Mouse (Mus musculus): ENCODE results near the gene Fopnl. TPM values are rescaled to one million over a fixed set of nuclear protein-coding genes. Genes with fewer than 3 reads are reported as not detected.

Fopnl gene
- polyA plus RNA-seq, 1 experiment from 2014 or later = 149 TPM

DNA sequence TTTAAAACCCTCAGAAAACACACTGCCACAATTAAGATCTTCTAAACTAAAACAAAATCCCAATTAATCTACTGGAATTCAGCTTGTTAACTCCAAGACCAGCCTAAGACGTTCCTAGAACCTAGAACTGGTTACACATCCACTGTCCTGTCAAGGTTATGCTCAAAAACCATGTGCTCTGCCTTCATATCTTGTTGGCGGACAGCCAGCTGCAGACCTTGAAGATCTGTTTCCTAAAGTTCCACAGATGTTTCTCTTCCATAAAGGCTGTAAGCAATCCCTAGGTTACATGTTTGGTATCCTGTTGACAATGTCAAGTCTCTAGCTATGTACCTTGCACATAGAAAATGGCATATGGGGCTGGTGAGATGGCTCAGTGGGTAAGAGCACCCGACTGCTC is 12.4 kb downstream of the Fopnl start:
- H3K27ac ChIP-seq = no peak overlapping the region
- no peaks in the 10 kb centered on the region for H3K9me3 ChIP-seq
- H3K27me3 ChIP-seq (replicated peaks) = no peaks in the 10 kb centered on the region
- peaks cover 21% of the 10 kb centered on the region for H3K36me3 ChIP-seq
- no peak overlapping the region for H3K9ac ChIP-seq
- H3K4me1 ChIP-seq = 0 out of 2 replicates have a peak, but pooled peaks cover 3% of the 10 kb centered on the region
- no peak overlapping the region for H3K4me3 ChIP-seq (replicated peaks)
- WGBS = 80% methylated on average over 3 of the region's 3 CpGs
- no peak overlapping the region for H3K4me2 ChIP-seq
- ATAC-seq (ENCODE audit: insufficient read depth, low FRiP score, low read depth) = no peak

DNA sequence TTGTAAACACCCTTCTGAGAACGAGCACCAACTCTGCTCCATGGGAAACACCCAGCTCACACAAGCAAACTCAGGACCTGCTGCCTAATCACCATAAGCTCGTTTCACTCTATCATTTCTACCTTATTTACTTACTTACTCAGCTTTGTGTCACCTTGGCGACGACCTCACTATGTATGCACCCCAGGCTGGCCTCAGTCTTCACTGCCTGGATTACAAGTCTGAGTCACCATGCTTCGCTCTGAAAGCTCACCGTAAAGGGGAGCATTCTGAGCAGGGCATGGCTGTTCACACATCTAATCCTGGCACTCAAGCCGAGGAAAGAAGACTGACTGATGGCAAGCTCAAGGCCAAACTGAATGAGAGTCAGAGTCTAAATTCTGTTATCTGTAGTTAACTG is 13.5 kb downstream of the Fopnl start:
- Histone ChIP-seq H3K4me3 (replicated peaks) (no peak overlapping the region), H3K27ac (no peak overlapping the region; the same call in 1 of the 2 replicates), H3K4me1 (0 out of 2 replicates have a peak, but pooled peaks cover 2% of the 10 kb centered on the region), H3K4me2 (no peak overlapping the region), H3K9ac (no peak overlapping the region), H3K27me3 (replicated peaks) (no peaks in the 10 kb centered on the region), H3K9me3 (no peaks in the 10 kb centered on the region), H3K36me3 (peaks cover 26% of the 10 kb centered on the region)
- ATAC-seq (ENCODE audit: insufficient read depth, low FRiP score, low read depth) = peak; percentile 89
- 61% methylated on average over 7 of the region's 7 CpGs for whole genome bisulfite sequencing

DNA sequence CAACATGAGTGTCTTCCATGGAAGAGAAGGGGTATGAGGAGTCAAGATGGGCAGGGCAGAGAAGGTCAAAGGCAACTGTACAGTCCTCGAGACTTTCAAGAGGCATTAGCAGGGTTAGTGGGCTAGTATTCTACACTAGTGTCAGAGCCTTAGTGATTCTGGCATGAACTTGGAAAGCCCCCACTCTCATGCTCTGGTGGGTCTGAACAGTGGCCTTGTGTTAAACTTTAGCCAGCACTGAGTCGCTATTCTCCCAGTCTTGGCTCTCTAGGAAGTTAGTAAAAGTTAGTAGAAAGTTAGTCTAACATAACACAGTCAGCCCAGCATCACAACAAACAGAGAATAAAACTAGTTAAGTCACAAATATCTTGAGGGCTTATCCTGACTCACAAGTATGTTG is 14.1 kb downstream of the Fopnl start:
- WGBS = 75% methylated on average over 2 of the region's 2 CpGs
- Histone ChIP-seq H3K9ac (no peak overlapping the region), H3K36me3 (peaks cover 27% of the 10 kb centered on the region), H3K4me2 (no peak overlapping the region), H3K4me1 (no peaks in the 10 kb centered on the region), H3K4me3 (replicated peaks) (no peak overlapping the region), H3K9me3 (no peaks in the 10 kb centered on the region), H3K27ac (no peak overlapping the region; the same call in 1 of the 2 replicates), H3K27me3 (replicated peaks) (no peaks in the 10 kb centered on the region)
- no peak for ATAC-seq (ENCODE audit: insufficient read depth, low FRiP score, low read depth)

DNA sequence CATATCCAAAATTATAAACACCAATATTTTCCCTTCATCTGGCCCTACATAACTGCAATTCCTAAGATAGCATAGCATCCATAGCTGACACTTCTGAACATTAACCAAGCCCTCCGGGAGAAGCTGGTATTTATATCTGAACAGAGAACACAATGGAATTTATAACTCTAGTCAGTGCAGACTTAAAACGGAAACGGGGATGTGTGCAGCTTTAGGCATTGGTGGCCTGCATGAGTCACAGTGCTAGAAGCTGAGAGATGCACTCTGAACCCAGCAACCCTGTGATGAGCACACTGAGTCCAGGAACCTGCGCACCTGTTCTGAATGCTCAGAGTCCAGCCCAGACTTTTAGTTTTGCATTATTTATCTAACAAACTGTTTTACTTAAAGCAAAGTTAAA is 18.7 kb downstream of the Fopnl start:
- no peak overlapping the region for H3K4me3 ChIP-seq (replicated peaks)
- no peak for ATAC-seq (ENCODE audit: insufficient read depth, low FRiP score, low read depth)
- peaks cover 22% of the 10 kb centered on the region for H3K36me3 ChIP-seq
- H3K27me3 ChIP-seq (replicated peaks) = no peaks in the 10 kb centered on the region
- no peak overlapping the region for H3K4me2 ChIP-seq
- no peak overlapping the region for H3K27ac ChIP-seq
- H3K4me1 ChIP-seq = peaks cover 3% of the 10 kb centered on the region; the same call in 1 of the 2 replicates
- 73% methylated on average over 4 of the region's 4 CpGs for WGBS
- H3K9ac ChIP-seq = no peak overlapping the region
- H3K9me3 ChIP-seq = no peaks in the 10 kb centered on the region

DNA sequence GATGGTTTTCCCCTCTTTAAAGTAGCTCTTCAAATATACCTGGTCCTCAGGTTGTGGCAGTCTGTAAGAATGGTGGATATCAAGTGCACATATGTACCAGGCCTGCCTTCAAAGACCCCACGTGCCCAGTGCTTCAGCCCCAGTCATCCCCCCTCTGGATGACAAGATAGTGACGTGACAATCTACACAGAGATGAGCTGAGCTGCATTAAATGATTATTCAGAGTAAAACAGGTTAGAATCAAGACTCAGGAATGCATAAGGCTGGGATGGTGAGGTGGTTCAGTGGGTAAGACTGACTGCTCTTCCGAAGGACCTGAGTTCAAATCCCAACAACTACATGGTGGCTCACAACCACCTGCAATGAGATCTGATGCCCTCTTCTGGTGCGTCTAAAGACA is 19.5 kb downstream of the Fopnl start:
- WGBS = 89% methylated on average over 4 of the region's 4 CpGs
- no peak overlapping the region for H3K4me3 ChIP-seq (replicated peaks)
- no peaks in the 10 kb centered on the region for H3K9me3 ChIP-seq
- H3K27me3 ChIP-seq (replicated peaks) = no peaks in the 10 kb centered on the region
- no peak overlapping the region for H3K4me2 ChIP-seq
- H3K27ac ChIP-seq = peak overlapping the region; percentile 72; the same call in 1 of the 2 replicates
- no peak for ATAC-seq (ENCODE audit: insufficient read depth, low FRiP score, low read depth)
- peaks cover 5% of the 10 kb centered on the region; the same call in 1 of the 2 replicates for H3K4me1 ChIP-seq
- peaks cover 22% of the 10 kb centered on the region for H3K36me3 ChIP-seq
- H3K9ac ChIP-seq = no peak overlapping the region

DNA sequence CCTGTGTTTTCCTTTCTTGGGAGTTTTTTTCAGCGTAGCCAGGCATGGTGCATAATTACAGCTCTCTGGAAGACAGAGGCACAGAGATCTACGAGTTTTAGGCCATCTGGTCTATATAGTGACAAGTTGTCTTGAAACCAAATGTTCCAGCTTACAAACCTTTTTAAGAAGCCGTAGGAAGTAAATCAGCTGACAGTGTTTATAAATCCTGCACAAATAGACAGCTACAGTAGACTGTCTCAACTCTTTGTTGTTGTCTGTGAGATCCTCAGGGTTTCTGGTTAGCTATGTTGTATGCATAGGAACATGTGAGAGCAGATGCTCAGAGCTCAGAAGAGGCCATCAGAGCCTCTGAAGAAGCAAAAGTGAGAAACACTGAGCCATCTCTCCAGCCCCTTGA is 20.1 kb downstream of the Fopnl start:
- peaks cover 22% of the 10 kb centered on the region for H3K36me3 ChIP-seq
- peak overlapping the region; percentile 72 for H3K27ac ChIP-seq
- peaks cover 12% of the 10 kb centered on the region for H3K4me1 ChIP-seq
- H3K4me2 ChIP-seq = no peak overlapping the region
- H3K9ac ChIP-seq = no peak overlapping the region
- H3K9me3 ChIP-seq = no peaks in the 10 kb centered on the region
- no peak for ATAC-seq (ENCODE audit: insufficient read depth, low FRiP score, low read depth)
- H3K4me3 ChIP-seq (replicated peaks) = no peak overlapping the region
- 51% methylated on average over 3 of the region's 3 CpGs for WGBS
- H3K27me3 ChIP-seq (replicated peaks) = no peaks in the 10 kb centered on the region

DNA sequence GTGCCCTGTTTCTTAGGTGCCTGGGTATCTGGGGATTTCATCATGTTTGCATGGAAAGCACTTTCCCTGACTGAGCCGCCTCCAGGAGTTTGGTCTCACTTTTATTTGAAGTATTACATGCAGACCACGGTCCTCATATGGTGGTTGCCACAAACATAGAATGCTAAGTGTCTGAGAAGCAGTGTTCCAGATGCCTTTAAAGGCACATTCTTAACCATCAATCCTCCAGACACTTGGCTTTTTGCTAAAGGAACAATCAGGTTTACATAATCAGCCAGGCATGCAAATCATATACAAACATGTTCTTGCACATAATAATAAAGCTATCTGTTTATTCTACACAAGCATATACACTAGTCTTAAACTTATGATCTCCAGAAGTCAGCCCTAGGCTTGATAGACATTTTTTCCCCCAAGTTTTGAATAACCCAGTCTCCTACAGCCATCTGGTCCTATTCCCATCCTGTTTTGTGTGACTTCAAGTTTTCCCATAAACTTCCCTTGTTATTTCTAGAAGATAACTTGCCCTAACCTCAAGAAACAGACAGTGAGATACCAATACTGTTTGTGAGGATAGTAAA is 20.6 kb downstream of the Fopnl start:
- peak overlapping the region; percentile 72 for H3K27ac ChIP-seq

DNA sequence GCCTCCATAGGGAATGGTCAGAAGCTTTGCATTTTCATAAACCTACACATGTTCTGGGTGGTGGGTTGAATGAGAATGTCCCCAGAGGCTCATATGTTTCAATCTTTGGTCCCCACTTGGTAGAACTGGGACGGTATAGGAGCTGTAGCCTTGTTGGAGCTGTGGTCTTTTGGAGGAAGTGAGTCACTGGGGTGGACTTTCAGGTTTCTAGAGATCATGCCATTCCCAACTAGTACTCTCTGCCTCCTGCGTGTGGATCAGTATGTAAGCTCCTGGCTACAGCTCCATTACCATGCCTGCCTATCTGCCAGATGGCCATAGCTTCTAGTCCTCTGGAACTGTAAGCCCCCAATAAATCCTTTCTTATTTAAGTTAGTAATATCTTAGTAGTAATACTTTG is 21.9 kb downstream of the Fopnl start:
- Histone ChIP-seq H3K9me3 (no peaks in the 10 kb centered on the region), H3K27ac (no peak overlapping the region), H3K4me3 (replicated peaks) (no peak overlapping the region), H3K4me2 (no peak overlapping the region), H3K9ac (no peak overlapping the region), H3K4me1 (peaks cover 12% of the 10 kb centered on the region), H3K27me3 (replicated peaks) (no peaks in the 10 kb centered on the region), H3K36me3 (peaks cover 14% of the 10 kb centered on the region)
- 75% methylated on average over 2 of the region's 2 CpGs for WGBS
- no peak for ATAC-seq (ENCODE audit: insufficient read depth, low FRiP score, low read depth)

More for the DNA sequence above, 20.6 kb downstream of the Fopnl start:
- Histone ChIP-seq H3K27me3 (replicated peaks) (no peaks in the 10 kb centered on the region), H3K4me2 (no peak overlapping the region), H3K9me3 (no peaks in the 10 kb centered on the region), H3K9ac (no peak overlapping the region), H3K4me1 (peaks cover 12% of the 10 kb centered on the region), H3K4me3 (replicated peaks) (no peak overlapping the region), H3K36me3 (peaks cover 22% of the 10 kb centered on the region)
- 59% methylated on average over 2 of the region's 2 CpGs for WGBS
- ATAC-seq (ENCODE audit: insufficient read depth, low FRiP score, low read depth) = no peak

DNA sequence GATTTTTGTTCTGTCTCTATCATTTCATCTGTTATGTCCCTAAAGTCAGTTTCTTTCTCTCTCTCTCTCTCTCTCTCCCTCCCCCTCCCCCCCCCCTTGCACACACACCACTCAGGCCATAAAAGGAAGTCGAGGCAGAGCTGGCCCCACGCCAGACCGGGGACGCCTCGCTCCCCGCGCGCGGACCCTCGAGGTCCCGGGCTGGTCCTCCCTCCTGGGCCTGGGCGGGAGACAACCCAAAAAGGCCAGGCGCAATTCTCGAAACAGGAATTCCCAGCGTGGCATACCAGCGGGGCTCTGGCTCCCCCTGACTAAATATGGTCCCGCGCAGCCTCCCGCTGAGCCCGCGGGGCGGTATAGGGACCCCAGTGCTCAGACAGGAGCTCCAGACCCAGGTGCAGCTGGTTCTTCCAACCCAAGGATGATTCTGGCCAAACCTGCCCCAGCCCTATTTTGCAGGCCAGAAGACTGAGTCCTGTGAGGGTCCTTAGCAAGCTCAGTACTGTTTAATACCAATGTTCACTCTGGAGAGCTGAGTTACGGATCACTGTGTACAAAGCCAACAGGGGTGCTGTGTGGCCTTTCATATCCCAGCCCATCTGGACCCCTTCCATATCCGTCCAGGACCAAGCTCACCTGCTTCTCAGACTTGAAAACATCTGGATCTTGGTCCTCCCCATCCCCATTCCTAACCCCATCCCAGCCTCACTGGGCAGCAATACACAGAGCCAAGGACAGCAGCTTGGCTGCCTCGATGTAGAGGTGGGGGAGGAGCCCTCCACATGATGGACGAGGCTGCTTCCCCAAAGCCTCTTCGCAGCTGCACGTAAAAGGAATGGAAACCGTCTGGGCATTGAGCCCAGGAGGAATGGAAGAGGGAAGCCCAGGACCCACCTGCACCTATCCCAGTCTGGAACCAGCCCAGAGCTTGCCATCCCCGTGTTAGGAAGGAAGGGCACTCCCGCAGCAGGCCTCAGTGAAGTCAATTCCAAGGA is 24.7 kb downstream of the Fopnl start:
- H3K27ac ChIP-seq = peak overlapping the region; percentile 82
- H3K27me3 ChIP-seq (replicated peaks) = no peaks in the 10 kb centered on the region
- peaks cover 12% of the 10 kb centered on the region for H3K4me1 ChIP-seq
- no peaks in the 10 kb centered on the region for H3K36me3 ChIP-seq
- H3K9ac ChIP-seq = no peak overlapping the region
- H3K4me2 ChIP-seq = peak overlapping the region; percentile 60
- H3K9me3 ChIP-seq = no peaks in the 10 kb centered on the region
- 7% methylated on average over 31 of the region's 31 CpGs for WGBS
- peak; percentile 69 for ATAC-seq (ENCODE audit: insufficient read depth, low FRiP score, low read depth)
- H3K4me3 ChIP-seq (replicated peaks) = peak overlapping the region; percentile 32

DNA sequence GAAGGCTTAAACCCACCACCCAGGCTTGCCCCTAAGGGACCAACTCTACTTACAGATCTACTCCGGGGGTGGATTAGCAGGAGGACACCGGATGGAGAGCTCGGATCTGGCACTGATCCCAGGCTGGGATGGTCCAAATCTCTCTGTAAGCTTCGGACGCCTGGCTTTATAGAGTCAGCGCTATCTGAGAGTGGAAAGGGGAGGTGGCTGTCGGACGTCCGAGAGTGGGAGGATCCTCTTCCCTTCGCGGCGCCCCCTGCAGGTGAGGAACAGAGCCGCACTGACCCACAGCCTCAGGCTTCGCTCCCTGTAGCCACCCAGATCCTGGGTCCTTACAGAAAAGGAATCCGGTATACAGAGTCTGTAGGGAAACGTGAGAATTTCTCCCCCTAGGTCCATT is 26.0 kb downstream of the Fopnl start, which contains the start of gene Myh11:
Gene Myh11, minus strand, starts transcription at position 150 of the 400 bp plus-strand sequence.
- peak within 1 kb of the TSS; percentile 32 for H3K4me3 ChIP-seq (replicated peaks)
- H3K9ac ChIP-seq = no peak within 1 kb of the TSS
- 3% methylated on average over 16 of the region's 16 CpGs for WGBS
- no peaks in the 10 kb centered on the region for H3K27me3 ChIP-seq (replicated peaks)
- H3K9me3 ChIP-seq = no peaks in the 10 kb centered on the region
- H3K4me2 ChIP-seq = peak within 1 kb of the TSS; percentile 60
- H3K36me3 ChIP-seq = no peaks in the 10 kb centered on the region
- ATAC-seq (ENCODE audit: insufficient read depth, low FRiP score, low read depth) = peak; percentile 75
- H3K27ac ChIP-seq = peak within 1 kb of the TSS; percentile 82
- H3K4me1 ChIP-seq = peaks cover 9% of the 10 kb centered on the region

DNA sequence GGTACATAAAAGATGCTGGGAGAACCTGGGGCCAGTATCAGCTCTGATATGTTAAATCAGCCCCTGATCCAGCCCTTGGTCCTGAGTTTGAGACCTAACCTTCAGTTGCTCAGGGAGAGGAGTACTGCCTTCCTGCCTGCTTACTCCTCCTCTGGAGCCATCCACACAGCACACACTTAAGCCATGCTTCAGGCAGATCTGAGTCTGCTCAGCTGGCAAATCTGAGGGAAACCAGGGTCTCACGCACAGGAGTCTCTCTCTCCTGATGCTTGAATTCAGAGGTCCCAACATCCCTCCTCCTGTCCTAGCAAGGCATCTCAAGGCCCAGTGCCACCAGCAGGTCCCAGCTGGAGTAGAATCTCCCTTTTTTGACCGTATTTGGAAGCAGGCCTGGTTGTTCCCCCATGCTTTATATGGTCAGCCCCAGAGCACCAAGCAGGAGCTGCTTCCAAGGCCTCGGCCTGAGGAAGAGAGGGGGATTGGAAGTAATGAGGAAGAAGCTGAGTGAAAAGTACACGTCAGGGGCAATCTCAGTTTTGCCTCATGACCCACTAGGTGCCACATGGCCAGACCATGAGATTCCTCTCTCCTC is 44.7 kb downstream of the Fopnl start:
- no peak overlapping the region for H3K4me2 ChIP-seq
- H3K9ac ChIP-seq = no peak overlapping the region
- no peaks in the 10 kb centered on the region for H3K27me3 ChIP-seq (replicated peaks)
- H3K4me3 ChIP-seq (replicated peaks) = no peak overlapping the region
- 54% methylated on average over 4 of the region's 4 CpGs for WGBS
- H3K9me3 ChIP-seq = no peaks in the 10 kb centered on the region
- no peaks in the 10 kb centered on the region for H3K4me1 ChIP-seq
- no peaks in the 10 kb centered on the region for H3K36me3 ChIP-seq
- H3K27ac ChIP-seq = peak overlapping the region; percentile 36; the same call in 1 of the 2 replicates
- peak; percentile 47; the same call in 1 of the 2 replicates for ATAC-seq (ENCODE audit: insufficient read depth, low FRiP score, low read depth)

Measured in stomach, embryonic 15.5 days (tissue).